Mouse (Mus musculus): ENCODE results near the gene Znrf4. TPM values are rescaled to one million over a fixed set of nuclear protein-coding genes. Genes with fewer than 3 reads are reported as not detected.

Gene Znrf4
- polyA plus RNA-seq, 1 experiment from 2014 or later: not detected

DNA sequence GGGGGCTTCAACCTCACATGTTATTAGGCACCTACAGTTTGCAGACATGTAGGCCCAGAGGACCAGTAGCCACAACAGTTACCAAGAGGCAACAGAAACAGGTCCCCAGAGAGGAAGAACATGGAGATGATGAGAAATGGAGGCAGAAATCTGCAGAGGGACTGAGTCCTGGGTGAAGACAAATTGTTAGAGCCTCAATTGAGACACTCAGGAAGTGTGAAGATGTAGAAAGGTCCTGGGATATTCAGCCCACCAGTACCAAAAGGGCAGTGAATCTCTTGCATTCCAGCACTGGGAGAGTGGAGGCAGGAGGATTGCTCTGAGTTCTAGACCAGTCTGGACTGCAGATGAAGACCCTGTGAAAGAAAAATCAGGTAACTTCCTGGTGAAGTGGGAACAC, 2.1 kb upstream of the Znrf4 start:
- Histone ChIP-seq H3K4me3 (ENCODE audit: low read depth, low read length) (no peak overlapping the region), H3K36me3 (ENCODE audit: control insufficient read depth, insufficient read depth, low read length) (no peaks in the 10 kb centered on the region), H3K27me3 (replicated peaks; ENCODE audit: control insufficient read depth, insufficient read depth, low read length) (peaks cover 65% of the 10 kb centered on the region), H3K9ac (ENCODE audit: low read depth, low read length) (no peak overlapping the region), H3K4me2 (no peak overlapping the region), H3K4me1 (replicated peaks; ENCODE audit: control insufficient read depth, insufficient read depth, low read length) (no peaks in the 10 kb centered on the region; the same call in none of the 2 replicates), H3K27ac (ENCODE audit: low read depth, low read length) (no peak overlapping the region), H3K9me3 (ENCODE audit: control insufficient read depth, low read length) (peaks cover 3% of the 10 kb centered on the region; the same call in 1 of the 2 replicates)
- ATAC-seq (replicated peaks; ENCODE audit: low FRiP score) (no peak), DNase-seq (ENCODE audit: low spot score) (no peak)

DNA sequence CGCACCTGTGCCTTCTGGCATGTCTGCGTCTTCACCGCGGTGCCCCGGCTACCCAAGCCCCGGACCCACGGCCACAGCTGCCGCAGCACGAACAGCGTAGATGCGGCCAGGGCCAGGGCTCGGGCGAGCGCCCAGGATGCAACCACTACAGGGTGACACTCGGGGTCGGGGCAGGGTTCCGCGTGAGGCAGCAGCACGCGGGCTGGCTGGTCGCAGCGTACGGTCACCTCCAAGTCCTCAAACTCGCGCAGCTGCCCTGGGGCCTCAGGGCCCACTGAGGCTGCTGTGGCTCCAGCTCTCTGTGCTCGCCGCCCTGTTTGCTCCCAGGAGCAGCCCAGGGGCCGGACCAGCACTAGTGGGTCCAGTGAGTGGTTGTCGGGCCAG, 532 bp downstream of the Znrf4 start:
- Histone ChIP-seq H3K36me3 (ENCODE audit: control insufficient read depth, insufficient read depth, low read length) (no peaks in the 10 kb centered on the region), H3K27ac (ENCODE audit: low read depth, low read length) (no peak overlapping the region), H3K27me3 (replicated peaks; ENCODE audit: control insufficient read depth, insufficient read depth, low read length) (peaks cover 75% of the 10 kb centered on the region), H3K9ac (ENCODE audit: low read depth, low read length) (no peak overlapping the region), H3K4me3 (ENCODE audit: low read depth, low read length) (peak overlapping the region; percentile 29; the same call in 1 of the 2 replicates), H3K4me1 (replicated peaks; ENCODE audit: control insufficient read depth, insufficient read depth, low read length) (peaks cover 8% of the 10 kb centered on the region), H3K4me2 (peak overlapping the region; percentile 45), H3K9me3 (ENCODE audit: control insufficient read depth, low read length) (peaks cover 3% of the 10 kb centered on the region; the same call in 1 of the 2 replicates)
- ATAC-seq (replicated peaks; ENCODE audit: low FRiP score): no peak
- no peak for DNase-seq (ENCODE audit: low spot score)
- WGBS: 25% methylated on average over 29 of the region's 29 CpGs

DNA sequence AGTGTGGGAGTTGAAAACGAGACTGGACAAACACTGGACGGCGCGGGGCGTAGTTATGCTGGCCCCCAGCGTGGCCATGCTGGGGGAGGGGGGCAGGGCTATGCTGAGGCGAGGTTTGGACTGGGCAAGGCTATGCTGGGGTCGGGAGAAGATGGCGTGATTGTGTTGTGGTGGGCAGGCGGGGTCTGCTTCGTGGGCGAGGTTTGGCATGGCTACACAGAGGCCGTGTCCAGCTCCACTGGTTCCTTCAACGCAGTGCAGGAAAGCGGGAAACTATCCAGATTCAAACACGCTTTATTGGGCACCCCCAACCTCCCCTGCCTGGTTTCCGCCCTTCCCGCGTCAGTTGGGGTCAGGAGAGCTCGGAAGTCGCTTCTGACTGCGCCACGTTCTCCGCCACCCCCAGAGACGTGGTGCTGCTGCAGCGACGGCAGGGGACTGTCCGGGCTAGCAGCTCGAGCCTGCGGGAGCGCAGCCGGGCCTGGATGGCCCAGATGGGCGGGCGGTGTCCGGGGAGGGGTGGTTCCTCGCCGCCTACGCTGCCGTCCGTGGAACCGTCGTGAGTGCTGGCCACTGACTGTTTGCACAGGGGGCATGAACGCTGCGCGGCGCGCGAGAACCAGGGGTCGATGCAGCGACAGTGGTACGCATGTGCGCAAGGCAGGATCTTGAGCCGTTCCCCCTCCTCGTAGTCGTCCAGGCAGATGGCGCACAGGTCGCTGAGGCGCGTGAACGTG, 1.1 kb downstream of the Znrf4 start:
- H3K27me3 ChIP-seq (replicated peaks; ENCODE audit: control insufficient read depth, insufficient read depth, low read length): peaks cover 74% of the 10 kb centered on the region
- ATAC-seq (replicated peaks; ENCODE audit: low FRiP score) (no peak), DNase-seq (ENCODE audit: low spot score) (no peak)
- H3K9ac ChIP-seq (ENCODE audit: low read depth, low read length): no peak overlapping the region
- H3K4me3 ChIP-seq (ENCODE audit: low read depth, low read length): peak overlapping the region; percentile 29
- WGBS: 10% methylated on average over 60 of the region's 60 CpGs
- H3K36me3 ChIP-seq (ENCODE audit: control insufficient read depth, insufficient read depth, low read length): no peaks in the 10 kb centered on the region
- H3K9me3 ChIP-seq (ENCODE audit: control insufficient read depth, low read length): peaks cover 3% of the 10 kb centered on the region; the same call in 1 of the 2 replicates
- H3K4me2 ChIP-seq: peak overlapping the region; percentile 45
- H3K27ac ChIP-seq (ENCODE audit: low read depth, low read length): no peak overlapping the region
- H3K4me1 ChIP-seq (replicated peaks; ENCODE audit: control insufficient read depth, insufficient read depth, low read length): peaks cover 9% of the 10 kb centered on the region

- no peak overlapping the region for H3K27ac ChIP-seq (ENCODE audit: low read depth, low read length)
- H3K27me3 ChIP-seq (replicated peaks; ENCODE audit: control insufficient read depth, insufficient read depth, low read length): peaks cover 69% of the 10 kb centered on the region
- peaks cover 3% of the 10 kb centered on the region; the same call in 1 of the 2 replicates for H3K9me3 ChIP-seq (ENCODE audit: control insufficient read depth, low read length)
- H3K4me2 ChIP-seq: no peak overlapping the region; the same call in 1 of the 2 replicates
- no peak overlapping the region for H3K9ac ChIP-seq (ENCODE audit: low read depth, low read length)
- ATAC-seq (replicated peaks; ENCODE audit: low FRiP score): no peak
- peak overlapping the region; percentile 29; the same call in 1 of the 2 replicates for H3K4me3 ChIP-seq (ENCODE audit: low read depth, low read length)
- 19% methylated on average over 27 of the region's 27 CpGs for WGBS
- DNase-seq (ENCODE audit: low spot score): no peak
- H3K36me3 ChIP-seq (ENCODE audit: control insufficient read depth, insufficient read depth, low read length): no peaks in the 10 kb centered on the region
- peaks cover 9% of the 10 kb centered on the region for H3K4me1 ChIP-seq (replicated peaks; ENCODE audit: control insufficient read depth, insufficient read depth, low read length)
Measured at GRCm38 (mm10) chr17:56510473-56510969, 1.7 kb downstream of the Znrf4 start.

- H3K9me3 ChIP-seq (ENCODE audit: control insufficient read depth, low read length): peaks cover 3% of the 10 kb centered on the region; the same call in 1 of the 2 replicates
- no peak for DNase-seq (ENCODE audit: low spot score)
- peaks cover 63% of the 10 kb centered on the region for H3K27me3 ChIP-seq (replicated peaks; ENCODE audit: control insufficient read depth, insufficient read depth, low read length)
- 9% methylated on average over 35 of the region's 37 CpGs for WGBS
- H3K9ac ChIP-seq (ENCODE audit: low read depth, low read length): no peak overlapping the region
- H3K4me2 ChIP-seq: no peak overlapping the region; the same call in 1 of the 2 replicates
- peaks cover 9% of the 10 kb centered on the region for H3K4me1 ChIP-seq (replicated peaks; ENCODE audit: control insufficient read depth, insufficient read depth, low read length)
- H3K36me3 ChIP-seq (ENCODE audit: control insufficient read depth, insufficient read depth, low read length): no peaks in the 10 kb centered on the region
- no peak for ATAC-seq (replicated peaks; ENCODE audit: low FRiP score)
- H3K4me3 ChIP-seq (ENCODE audit: low read depth, low read length): no peak overlapping the region
- no peak overlapping the region for H3K27ac ChIP-seq (ENCODE audit: low read depth, low read length)
Measured at GRCm38 (mm10) chr17:56509707-56510472, 2.3 kb downstream of the Znrf4 start.

DNA sequence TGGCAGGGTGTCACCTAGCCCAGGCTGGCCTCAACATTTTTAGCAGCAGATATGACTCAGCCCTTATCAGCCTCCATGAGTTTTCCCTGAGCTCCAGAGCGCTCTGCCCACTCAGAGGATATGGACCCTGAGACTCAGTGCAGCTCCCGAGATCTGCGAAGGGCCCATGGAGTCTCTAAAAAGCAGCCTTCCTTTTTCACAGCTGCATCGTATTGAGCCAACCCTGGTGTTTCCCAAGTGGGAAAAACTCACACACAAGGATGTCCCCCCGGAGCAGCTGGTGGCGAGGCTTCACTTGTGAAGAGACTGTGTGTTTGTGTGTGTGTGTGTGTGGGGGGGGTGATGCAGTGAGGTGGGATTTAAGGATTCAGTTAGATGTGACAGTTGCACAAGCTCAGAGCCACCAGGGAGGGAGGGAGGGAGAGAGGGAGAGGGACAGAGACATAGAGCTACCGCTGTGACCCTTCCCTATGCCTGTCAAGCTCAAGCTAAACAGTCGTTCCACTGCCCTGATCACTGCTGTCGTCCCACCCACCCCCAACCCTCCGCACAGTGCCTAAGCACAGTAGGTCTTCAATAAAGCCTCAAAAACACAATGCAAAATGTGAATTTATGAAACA, 3.1 kb downstream of the Znrf4 start:
- DNase-seq (ENCODE audit: low spot score): no peak
- Histone ChIP-seq H3K9ac (ENCODE audit: low read depth, low read length) (no peak overlapping the region), H3K27ac (ENCODE audit: low read depth, low read length) (no peak overlapping the region), H3K4me3 (ENCODE audit: low read depth, low read length) (no peak overlapping the region), H3K36me3 (ENCODE audit: control insufficient read depth, insufficient read depth, low read length) (no peaks in the 10 kb centered on the region), H3K9me3 (ENCODE audit: control insufficient read depth, low read length) (peaks cover 7% of the 10 kb centered on the region; the same call in 1 of the 2 replicates), H3K4me2 (no peak overlapping the region), H3K27me3 (replicated peaks; ENCODE audit: control insufficient read depth, insufficient read depth, low read length) (peaks cover 55% of the 10 kb centered on the region), H3K4me1 (replicated peaks; ENCODE audit: control insufficient read depth, insufficient read depth, low read length) (peaks cover 9% of the 10 kb centered on the region)
- no peak for ATAC-seq (replicated peaks; ENCODE audit: low FRiP score)
- 43% methylated on average over 10 of the region's 10 CpGs for WGBS

- Histone ChIP-seq H3K27me3 (replicated peaks; ENCODE audit: control insufficient read depth, insufficient read depth, low read length) (peaks cover 41% of the 10 kb centered on the region), H3K27ac (ENCODE audit: low read depth, low read length) (peak overlapping the region; percentile 61; the same call in 1 of the 2 replicates), H3K36me3 (ENCODE audit: control insufficient read depth, insufficient read depth, low read length) (no peaks in the 10 kb centered on the region), H3K4me1 (replicated peaks; ENCODE audit: control insufficient read depth, insufficient read depth, low read length) (peaks cover 9% of the 10 kb centered on the region), H3K9ac (ENCODE audit: low read depth, low read length) (peak overlapping the region; percentile 81), H3K4me2 (peak overlapping the region; percentile 99), H3K9me3 (ENCODE audit: control insufficient read depth, low read length) (peaks cover 8% of the 10 kb centered on the region; the same call in 1 of the 2 replicates), H3K4me3 (ENCODE audit: low read depth, low read length) (peak overlapping the region; percentile 62)
- peak; percentile 92 for ATAC-seq (replicated peaks; ENCODE audit: low FRiP score)
- peak; percentile 88 for DNase-seq (ENCODE audit: low spot score)
- 2% methylated on average over 42 of the region's 42 CpGs for WGBS
Measured at GRCm38 (mm10) chr17:56507161-56508068, 4.8 kb downstream of the Znrf4 start.

Measured in liver, embryonic 11.5 days (tissue).